Mouse (Mus musculus) liver, adult 2 months (tissue): ENCODE measurements around the gene Rnf144b.

Experiments
- CTCF ChIP-seq: fragments of 200-500 bp; IDR thresholded peaks from 2 replicates; pipeline ENCODE4 v1.5.1; 2011; ENCODE audit warnings: low read depth, low read length, control low read depth
- POLR2A ChIP-seq: fragments of 200-500 bp; IDR thresholded peaks from 2 replicates; pipeline ENCODE4 v1.6.1; 2011; ENCODE audit warnings: low read length, control low read depth; ENCODE audit not compliant: insufficient read depth; ENCODE audit errors: extremely low read depth

GRCm38 (mm10) chr13:47124449-47124848 lies 2.0 kb downstream of the Rnf144b start:
- TF ChIP-seq CTCF = no peak
- TF ChIP-seq POLR2A = no peak
